Mouse (Mus musculus): ENCODE results near the gene Bmp2k.

The Bmp2k gene

GRCm38 (mm10) chr5:97108333-97108732 is 110.8 kb downstream of the Bmp2k start:
- DNase-seq (ENCODE audit: low spot score) = no peak

GRCm38 (mm10) chr5:97110133-97110532 is 112.6 kb downstream of the Bmp2k start:
- no peak for DNase-seq (ENCODE audit: low spot score)

- DNase-seq (ENCODE audit: low spot score) = peak; percentile 15
Measured at GRCm38 (mm10) chr5:97110697-97111096, 113.2 kb downstream of the Bmp2k start.

- DNase-seq (ENCODE audit: low spot score) = peak; percentile 95
Measured at GRCm38 (mm10) chr5:97111207-97111910, 113.9 kb downstream of the Bmp2k start, which contains the start of gene Paqr3. Gene Paqr3, minus strand, starts transcription at chr5:97111596.

- DNase-seq (ENCODE audit: low spot score) = no peak
Measured at GRCm38 (mm10) chr5:97124977-97125376, 127.5 kb downstream of the Bmp2k start.

- no peak for DNase-seq (ENCODE audit: low spot score)
Measured at GRCm38 (mm10) chr5:97125459-97125970, 128.0 kb downstream of the Bmp2k start.

GRCm38 (mm10) chr5:97126005-97126404 is 128.5 kb downstream of the Bmp2k start:
- peak; percentile 84 for DNase-seq (ENCODE audit: low spot score)

- no peak for DNase-seq (ENCODE audit: low spot score)
Measured at GRCm38 (mm10) chr5:97127284-97127683, 129.8 kb downstream of the Bmp2k start.

- DNase-seq (ENCODE audit: low spot score) = peak; percentile 89
Measured at GRCm38 (mm10) chr5:97128242-97129226, 131.0 kb downstream of the Bmp2k start.

- DNase-seq (ENCODE audit: low spot score) = no peak
Measured at GRCm38 (mm10) chr5:97129589-97129988, 132.1 kb downstream of the Bmp2k start.

GRCm38 (mm10) chr5:97135331-97135730 is 137.8 kb downstream of the Bmp2k start:
- DNase-seq (ENCODE audit: low spot score) = no peak

All from embryo, embryonic 10.5 days (tissue).